Mouse (Mus musculus) brain, embryonic 14.5 days (tissue): ENCODE measurements at regions not wholly inside any gene's neighbourhood (a gene's known extent, or its start where the extent isn't known, plus 50 kb on each side); places are given as distances from the start of the nearest gene placed in this dataset.

Experiments used
- CTCF ChIP-seq: fragments of 200-500 bp; IDR thresholded peaks from 2 replicates; pipeline ENCODE4 v1.5.1; 2012; ENCODE audit warnings: inconsistent platforms, mild to moderate bottlenecking, moderate library complexity, borderline replicate concordance; ENCODE audit not compliant: insufficient read depth, insufficient read length; ENCODE audit errors: extremely low read depth
- POLR2A ChIP-seq: fragments of 200-500 bp; IDR thresholded peaks from 2 replicates; pipeline ENCODE4 v1.6.1; 2012; ENCODE audit warnings: mild to moderate bottlenecking, inconsistent platforms, borderline replicate concordance; ENCODE audit not compliant: poor library complexity, insufficient read depth, insufficient read length, severe bottlenecking; ENCODE audit errors: extremely low read depth

DNA sequence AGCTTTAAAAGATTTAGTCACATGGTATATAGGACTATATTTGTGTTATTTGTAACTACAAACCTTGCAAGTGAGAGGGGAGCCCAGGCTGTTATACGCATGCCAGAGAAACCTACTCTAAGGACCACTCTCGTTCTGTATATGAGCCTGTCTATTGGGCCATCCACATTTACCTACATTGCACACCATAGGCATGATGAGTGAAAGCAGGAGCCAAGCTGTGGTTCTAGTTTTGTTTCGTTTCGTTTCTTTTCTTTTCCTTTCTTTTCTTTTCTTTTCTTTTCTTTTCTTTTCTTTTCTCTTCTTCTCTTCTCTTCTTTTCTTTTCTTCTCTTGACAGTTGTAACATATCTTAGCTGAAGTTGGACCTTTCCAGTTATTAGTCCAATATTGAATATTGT lies 109.2 kb upstream of the Fndc3a start:
- TF ChIP-seq POLR2A (no peak), CTCF (no peak)
